Mouse (Mus musculus): ENCODE data around the gene Tnfrsf19.

The Tnfrsf19 gene

DNA sequence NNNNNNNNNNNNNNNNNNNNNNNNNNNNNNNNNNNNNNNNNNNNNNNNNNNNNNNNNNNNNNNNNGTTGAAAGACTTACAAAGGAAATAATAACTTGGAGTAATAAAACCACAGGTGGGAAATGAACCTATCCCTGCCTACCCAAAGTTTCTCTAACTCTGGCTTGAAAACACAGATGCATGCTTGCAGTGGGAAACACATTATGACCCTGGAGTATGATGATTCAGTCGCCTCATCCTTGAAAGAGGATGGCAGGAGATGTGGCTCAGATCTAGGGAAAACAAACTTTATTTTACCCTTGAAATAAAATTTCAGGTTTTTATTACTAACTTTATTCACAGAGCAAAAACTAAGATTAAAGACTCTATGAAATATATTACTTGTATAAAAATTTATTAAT lies 26.4 kb downstream of the Tnfrsf19 start:
- DNase-seq = no peak

DNA sequence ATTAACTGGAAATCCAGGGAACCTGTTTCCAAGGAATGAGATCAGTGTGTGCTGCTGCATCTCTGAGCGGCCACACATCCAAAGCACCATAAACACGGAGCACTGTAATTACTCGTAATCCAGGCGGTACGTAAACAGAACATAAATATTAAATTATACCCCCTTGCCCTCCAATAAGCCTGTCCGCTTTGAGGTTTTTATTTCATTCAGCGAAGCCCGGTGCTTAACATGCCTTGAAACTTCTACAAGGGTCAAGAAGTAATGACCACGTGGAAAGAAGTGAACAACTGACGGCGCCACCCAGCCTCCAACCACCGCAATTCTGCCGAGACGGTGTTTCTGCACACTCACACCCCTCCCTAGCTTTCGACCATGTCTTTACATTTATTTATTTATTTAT lies 31.7 kb downstream of the Tnfrsf19 start:
- DNase-seq = no peak

- DNase-seq = peak; percentile 8
These were observed 33.8 kb downstream of the Tnfrsf19 start for GRCm38 (mm10) chr14:61012397-61012931.

- DNase-seq = no peak
These were observed 34.6 kb downstream of the Tnfrsf19 start for GRCm38 (mm10) chr14:61011621-61012174.

DNA sequence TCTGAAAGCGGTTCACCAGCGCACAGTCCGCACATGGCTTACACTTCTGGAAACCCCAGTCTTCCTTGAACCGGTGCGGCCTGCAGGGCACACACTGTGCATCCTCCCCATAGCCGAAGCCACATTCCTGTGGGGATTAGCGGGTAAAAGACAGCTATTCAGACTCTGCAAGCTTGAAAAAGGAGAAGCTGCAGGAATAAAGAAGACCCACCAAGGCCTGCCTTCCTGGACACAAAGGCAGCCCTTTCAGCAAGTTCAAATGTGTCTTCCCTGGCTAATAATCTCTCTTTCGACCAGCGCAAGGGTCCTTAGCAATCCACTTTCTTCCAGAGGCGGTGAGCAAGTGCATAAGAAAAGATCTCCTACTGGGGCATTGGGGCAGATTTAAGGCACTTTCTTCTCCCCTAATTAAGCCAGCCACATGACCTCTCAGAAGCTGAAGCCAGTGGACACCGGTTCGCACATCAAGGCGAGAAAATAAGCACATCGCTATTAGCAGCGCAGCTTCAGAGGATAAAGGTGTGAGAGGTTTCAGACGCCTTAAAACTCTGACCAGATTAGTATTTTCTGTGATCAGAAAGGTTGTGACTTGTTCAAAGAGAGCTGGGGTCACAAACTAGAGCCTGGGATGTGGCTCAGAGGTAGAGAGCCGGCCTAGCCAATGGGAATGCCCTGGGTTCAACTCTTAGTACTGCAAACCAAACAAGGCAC lies 41.0 kb downstream of the Tnfrsf19 start:
- no peak for DNase-seq

DNA sequence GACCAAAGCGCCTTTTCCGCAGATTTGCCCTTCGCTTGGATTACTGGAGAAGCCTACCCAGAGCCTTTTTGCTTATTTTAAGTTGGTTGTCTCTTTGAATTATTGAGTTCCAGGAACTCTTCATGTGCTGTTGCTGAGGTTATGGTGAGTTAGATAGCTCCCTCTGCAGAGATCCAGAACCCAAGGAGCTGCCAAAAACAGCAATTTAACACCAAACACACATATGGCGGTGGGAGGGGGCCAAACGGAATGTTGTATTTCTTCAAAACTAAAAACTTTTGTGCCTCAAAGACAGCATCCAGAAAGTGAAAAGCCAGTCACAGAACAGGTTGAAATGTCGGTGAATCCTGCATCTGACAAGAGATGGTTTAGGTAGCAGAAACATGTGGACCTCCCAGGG lies 42.6 kb downstream of the Tnfrsf19 start:
- DNase-seq = no peak

- DNase-seq = no peak
These were observed 46.2 kb downstream of the Tnfrsf19 start for GRCm38 (mm10) chr14:61000072-61000471.

DNA sequence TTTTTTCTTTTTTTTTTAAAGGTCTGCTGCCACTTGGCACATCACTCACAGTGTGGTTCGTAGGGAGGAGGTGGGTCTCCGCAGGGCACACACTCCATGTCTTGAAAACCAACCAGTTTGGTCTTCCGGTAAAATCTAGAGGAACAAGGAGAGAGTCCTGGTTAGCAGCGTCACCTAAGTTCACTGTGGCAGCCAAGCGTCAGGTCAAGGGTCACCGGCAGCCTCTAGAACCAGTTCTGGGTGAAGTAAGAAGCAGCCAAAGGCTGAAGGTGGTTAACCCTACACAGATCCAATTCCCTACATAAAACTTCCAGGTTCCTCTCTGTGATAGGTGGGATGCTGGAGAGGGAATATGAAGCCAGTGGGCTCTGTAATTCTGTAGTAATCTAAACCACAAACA lies 49.7 kb downstream of the Tnfrsf19 start:
- no peak for DNase-seq

- no peak for DNase-seq
These were observed 52.8 kb downstream of the Tnfrsf19 start for GRCm38 (mm10) chr14:60993506-60993905.

- DNase-seq = no peak
These were observed 53.2 kb downstream of the Tnfrsf19 start for GRCm38 (mm10) chr14:60993092-60993491.

- DNase-seq = no peak
These were observed 54.1 kb downstream of the Tnfrsf19 start for GRCm38 (mm10) chr14:60992144-60992543.

- no peak for DNase-seq
These were observed 58.1 kb downstream of the Tnfrsf19 start for GRCm38 (mm10) chr14:60988228-60988627.

GRCm38 (mm10) chr14:60986926-60987325 lies 59.4 kb downstream of the Tnfrsf19 start:
- no peak for DNase-seq

GRCm38 (mm10) chr14:60985077-60985476 lies 61.2 kb downstream of the Tnfrsf19 start:
- no peak for DNase-seq

DNA sequence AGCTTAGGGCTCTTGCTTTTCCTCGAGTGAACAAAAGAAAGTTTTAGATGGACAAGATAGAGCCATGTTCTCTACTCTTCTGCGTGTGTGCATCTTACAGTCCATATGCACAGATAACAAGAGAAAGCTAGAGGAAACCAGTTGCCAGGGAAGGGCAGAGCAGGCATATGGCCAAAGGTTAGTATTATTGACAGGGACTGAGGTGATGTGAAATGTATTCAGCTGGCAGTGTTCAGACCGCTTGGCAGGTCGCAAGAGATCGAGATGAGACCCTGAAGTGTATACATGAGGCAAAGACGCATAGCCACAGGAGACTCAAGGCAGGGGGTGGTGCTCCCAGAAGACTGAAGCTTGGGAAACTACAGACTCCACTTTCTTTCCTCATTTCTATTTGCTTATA lies 62.0 kb downstream of the Tnfrsf19 start:
- no peak for DNase-seq

GRCm38 (mm10) chr14:60982126-60982525 lies 64.2 kb downstream of the Tnfrsf19 start:
- DNase-seq = no peak

DNA sequence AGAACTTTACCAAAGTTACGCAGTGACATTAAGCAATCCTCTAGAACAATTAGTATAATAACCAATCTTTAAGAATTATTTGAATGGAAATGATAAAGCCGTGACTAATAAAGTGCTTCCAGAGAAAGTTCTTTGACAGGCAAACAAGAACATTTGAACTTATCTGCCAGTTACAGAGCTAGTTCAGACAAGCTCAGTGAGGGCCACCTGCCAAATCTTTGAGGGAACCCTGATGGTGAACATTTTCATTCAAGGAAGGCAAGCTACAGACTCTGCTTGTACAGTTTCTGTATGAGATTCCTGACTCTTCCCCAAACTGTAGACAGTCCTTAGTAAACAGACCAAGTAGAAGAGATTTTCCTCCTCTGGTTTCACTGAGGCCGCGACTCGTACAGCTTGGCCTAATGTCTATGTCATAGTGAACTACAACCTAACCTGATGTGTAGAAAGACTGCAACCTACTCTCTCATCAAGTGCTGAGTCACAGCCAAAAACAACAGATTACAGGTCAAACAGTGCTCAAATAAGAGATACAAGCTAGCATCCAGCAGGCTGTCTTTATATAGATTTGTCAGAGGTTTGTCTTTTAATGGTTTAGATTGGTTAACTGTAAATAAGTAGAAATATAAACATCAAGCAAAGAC lies 65.9 kb downstream of the Tnfrsf19 start:
- DNase-seq = no peak

GRCm38 (mm10) chr14:60978129-60978528 lies 68.2 kb downstream of the Tnfrsf19 start:
- DNase-seq = no peak

- no peak for DNase-seq
These were observed 70.1 kb downstream of the Tnfrsf19 start for GRCm38 (mm10) chr14:60976231-60976630.

DNA sequence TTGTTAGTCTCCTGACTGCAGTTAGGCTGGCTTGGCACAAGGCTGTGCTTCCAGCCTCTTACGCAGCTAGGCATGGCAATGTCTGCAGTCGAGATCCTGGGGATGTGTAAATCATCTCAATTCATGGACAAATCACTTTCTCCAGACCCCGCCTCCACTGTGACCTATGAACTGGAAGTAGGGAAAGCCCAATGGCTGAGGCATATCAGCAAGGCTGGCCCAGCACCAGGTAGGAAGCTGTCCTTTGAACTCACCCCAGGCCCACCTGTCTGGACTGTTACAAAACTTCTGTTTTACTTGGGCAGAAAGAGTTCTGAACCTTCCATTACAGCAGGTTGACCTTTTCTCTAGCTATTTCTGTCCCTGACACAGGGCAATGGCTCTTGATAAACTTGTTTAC lies 70.6 kb downstream of the Tnfrsf19 start:
- DNase-seq = no peak

GRCm38 (mm10) chr14:60970961-60971360 lies 75.3 kb downstream of the Tnfrsf19 start:
- DNase-seq = no peak

- no peak for DNase-seq
These were observed 80.2 kb downstream of the Tnfrsf19 start for GRCm38 (mm10) chr14:60966061-60966460.

DNA sequence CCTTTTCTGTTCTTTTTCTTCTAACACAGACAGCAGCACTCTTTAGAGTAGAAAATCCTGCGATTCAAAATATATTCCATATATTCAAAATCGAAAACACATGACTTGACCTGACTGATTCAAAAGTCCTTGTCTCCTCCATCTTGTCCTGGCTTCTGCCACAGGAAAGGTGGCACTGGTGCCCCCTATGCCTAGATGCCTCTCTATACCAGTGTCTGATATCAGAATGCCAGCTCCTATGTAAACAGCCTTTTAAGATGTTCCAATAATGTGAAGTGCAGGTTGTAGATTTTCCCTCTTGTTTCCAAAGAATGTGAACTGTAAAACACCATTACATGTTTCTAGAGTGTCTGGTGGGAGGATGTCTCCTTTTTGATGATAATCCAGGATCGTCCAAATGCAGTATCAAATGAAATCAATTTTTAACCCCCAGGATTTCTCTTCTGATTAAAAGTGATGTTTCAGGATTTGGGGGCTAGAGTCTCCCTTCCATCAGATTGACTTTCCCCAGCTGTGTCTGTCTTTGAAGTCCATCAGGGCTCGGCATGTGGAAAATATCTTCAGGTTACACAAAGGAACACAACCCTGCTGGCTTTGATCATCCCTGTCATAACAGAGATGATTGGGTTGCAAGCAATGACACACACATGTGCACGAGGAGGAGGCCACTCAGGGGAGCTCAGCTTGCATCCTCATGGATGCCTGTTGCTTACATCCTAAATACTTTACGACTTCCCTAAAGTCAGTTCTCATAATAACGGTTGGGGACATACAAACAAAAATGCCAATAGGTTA lies 82.1 kb downstream of the Tnfrsf19 start:
- DNase-seq = no peak

All from cerebellum, adult 11-12 months (tissue).